Mouse (Mus musculus) adrenal gland (tissue): Measurements from ENCODE around the gene Slc7a6.

Source experiments
- intact Hi-C: fragments of 180-260 bp; cut with DNase I; formaldehyde crosslinking; loops from one replicate; pipeline ENCODE4 v1.15.1; 2025

Slc7a6 gene

DNA sequence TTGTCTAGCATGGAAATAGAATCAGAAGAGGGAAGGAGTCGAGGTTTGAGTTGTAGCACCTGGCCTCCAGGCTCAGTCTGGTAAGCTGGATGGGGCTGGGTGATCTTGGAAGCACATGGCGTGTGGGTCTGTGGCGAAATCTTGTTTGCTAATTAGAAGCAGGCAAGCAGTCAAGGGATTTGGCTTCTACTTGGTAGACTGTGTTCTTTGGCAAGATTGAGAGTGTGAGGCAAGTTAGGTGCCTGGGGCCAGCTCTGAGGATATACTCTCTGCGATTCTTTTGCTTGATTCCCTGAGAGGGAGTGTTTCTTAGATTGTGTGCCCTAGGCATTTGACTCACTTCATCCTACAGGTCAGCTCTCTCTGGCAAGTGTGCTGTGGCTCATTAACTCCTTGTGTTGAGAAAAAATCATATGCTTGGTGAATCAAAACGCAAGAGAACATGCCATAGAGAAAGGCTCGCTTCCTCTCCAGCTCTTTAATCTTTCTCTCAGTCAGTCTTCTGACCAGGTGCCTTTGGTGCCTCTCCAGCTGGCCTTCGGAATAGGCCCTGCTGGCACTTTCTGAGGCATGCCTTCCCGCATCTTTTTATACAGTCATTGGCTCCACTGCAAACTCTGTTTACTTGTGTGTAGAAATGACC lies 17.1 kb downstream of the Slc7a6 start:
- intact Hi-C loops, result no loop called here

DNA sequence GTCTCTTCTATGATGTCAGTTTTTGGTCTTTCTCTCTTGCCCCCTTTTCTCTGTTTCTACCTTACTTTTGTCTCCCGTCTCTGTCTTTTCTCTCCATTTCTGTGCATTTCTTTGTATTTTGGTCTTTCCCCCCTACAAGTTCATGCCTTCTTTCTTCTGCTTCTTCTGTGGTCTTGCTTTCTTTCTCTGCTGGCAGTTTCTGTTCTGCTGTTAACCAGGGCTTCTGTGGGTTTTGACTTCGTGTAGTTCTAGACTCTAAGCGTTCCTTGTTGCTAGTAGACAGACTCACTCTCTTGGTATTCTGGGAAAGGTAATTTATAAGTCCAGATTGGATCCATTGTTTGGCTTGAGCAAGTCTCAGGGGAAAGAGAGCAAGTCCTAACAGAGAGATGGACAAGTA lies 17.7 kb downstream of the Slc7a6 start:
- intact Hi-C loops, result no loop called here

DNA sequence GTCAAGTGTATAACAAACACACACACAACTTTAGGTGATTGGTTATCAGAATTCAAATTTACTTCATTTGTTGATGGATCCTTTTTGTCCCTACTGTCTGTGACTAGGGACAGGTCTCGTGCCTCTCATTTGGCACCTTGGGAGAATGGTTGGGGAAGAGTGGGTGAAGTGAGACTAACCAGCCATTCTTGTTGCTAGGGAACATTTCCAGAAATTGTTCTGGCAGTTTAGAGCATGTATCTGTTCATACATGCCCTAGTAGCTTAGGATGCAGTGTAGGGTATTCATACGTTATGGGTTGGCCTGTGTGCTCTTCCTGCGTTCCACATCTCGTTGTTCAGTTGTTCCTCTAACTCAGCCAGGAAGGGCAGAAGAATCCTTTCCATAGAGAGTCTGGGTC lies 20.5 kb downstream of the Slc7a6 start:
- intact Hi-C loops, result no loop called here

DNA sequence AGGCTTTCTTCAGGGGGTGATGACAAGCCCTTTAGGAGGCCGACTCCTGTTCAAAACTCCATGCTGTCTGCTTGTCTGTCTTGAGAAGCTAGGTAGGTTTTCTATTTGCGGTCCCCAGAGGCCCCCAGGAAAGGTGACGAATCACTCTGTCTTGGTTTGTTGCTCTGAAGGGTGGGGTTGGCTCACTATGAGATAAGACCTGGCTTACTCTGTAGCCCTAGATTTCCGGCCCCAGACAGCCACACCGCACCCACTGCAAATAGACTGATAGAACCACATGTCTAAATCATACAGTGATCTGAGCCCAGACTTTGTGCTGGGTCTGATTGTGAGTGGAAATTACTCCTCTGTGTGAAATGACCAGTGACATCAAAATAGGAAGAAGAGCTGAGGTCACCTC lies 23.0 kb downstream of the Slc7a6 start:
- intact Hi-C loops, result no loop called here

DNA sequence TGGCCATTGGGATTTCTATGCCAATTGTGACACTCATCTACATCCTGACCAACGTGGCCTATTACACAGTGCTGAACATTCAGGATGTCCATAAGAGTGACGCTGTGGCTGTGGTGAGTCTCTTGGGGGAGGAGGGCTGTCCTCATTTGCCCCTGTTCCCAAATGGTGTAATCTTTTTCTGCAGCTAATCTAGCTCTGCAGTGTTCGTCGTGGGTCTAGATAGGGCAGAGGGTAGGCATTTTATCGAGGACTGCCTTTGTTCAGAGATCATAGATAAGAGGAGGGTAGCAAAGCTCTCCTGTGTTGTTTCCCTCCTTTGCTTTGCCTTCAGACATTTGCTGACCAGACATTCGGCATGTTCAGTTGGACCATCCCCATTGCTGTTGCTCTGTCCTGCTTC lies 24.5 kb downstream of the Slc7a6 start:
- intact Hi-C loops, result no loop called here

DNA sequence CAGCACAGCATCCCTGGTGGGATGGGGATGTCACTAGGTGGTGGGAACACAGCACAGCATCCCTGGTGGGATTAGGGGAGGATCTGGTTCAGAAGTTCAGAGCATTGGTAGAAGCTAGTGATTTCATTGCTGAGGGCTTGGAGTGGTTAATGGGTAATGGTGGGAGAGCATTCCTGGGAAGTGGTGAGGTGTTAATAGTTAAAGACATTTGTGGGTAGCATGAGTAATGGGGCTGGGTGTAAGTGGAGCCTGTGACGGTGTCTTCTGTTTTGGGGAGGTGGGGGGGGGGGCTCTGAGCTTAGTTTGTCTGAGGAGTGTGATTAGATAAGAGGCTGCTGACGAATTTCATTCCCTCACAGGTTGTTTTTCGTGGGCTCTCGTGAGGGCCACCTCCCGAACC lies 25.4 kb downstream of the Slc7a6 start:
- intact Hi-C loops, result no loop called here

DNA sequence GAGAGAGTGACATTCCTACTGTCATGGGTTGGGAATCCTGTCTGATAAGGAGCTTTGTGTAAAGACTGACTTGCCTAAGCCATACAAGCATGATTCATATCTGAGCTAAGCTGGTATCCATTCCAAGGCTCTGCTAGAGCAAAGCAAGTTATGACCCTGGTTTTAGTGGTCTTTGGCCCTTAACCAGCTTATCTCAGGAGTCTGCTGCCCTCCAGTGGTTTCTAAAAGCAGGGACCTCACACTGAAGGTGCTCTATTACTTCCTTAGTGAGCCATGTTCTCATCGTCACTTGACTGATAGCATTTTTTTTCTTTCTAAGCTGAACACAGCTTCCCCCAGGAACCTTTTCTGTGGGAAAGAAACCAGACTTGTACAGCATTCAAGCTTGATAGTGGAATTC lies 30.1 kb downstream of the Slc7a6 start:
- intact Hi-C loops, result loop anchor here (2.0 kb wide), 2 partner anchors 34 to 58 kb away; no protein-coding TSS in a partner anchor

DNA sequence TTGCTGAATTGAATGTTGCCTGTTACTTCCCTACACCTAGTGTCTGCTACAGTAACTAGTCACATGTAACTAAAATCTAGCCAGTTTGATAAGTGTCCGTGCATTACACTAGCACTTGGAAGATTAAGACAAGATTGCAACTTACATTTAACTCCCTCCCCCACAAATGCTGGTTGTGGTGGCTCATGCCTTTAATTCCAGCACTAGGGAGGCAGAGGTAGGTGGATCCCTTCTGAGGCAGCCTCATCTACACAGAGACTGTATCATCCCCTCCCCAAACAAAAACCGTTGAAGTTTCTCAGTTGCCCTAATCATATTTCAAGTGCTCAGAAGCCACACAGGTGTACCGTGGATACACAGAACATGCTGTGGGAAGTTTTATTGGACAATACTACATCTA lies 30.9 kb downstream of the Slc7a6 start:
- intact Hi-C loops, result loop anchor here (2.0 kb wide), 2 partner anchors 35 to 59 kb away; no protein-coding TSS in a partner anchor

DNA sequence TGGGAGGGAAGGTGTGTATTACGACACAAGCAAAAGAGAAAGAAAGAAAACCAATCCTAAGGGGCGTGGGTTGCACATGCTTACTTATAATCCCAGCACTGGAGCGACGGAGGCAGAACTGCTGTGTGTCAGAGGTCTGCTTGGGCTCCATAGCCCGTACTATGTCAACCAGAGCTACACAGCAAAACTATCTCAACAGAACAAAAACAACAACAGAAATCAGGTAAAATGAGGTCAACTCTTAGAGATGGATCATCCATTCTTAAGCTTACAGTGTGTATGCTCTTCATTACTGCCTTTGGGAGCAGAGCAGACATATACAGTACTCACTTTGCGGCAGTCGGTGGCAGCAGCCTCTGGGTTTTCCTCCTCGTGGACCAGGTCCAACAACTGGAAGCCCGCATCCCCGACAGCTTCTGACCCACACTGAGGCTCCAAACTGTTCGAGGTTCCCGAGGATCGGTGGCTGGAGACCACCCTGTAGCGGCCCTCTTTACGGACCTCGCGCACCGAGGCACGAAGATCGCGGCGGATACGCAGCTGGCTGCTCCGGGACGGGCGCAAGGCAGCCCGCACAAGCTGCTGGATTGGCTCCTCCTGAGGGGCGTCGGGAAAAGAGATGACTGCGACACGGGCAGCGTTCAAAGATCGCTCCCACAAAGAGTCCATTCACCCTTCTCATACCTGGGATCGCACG lies 41.5 kb downstream of the Slc7a6 start:
- intact Hi-C loops, result no loop called here

DNA sequence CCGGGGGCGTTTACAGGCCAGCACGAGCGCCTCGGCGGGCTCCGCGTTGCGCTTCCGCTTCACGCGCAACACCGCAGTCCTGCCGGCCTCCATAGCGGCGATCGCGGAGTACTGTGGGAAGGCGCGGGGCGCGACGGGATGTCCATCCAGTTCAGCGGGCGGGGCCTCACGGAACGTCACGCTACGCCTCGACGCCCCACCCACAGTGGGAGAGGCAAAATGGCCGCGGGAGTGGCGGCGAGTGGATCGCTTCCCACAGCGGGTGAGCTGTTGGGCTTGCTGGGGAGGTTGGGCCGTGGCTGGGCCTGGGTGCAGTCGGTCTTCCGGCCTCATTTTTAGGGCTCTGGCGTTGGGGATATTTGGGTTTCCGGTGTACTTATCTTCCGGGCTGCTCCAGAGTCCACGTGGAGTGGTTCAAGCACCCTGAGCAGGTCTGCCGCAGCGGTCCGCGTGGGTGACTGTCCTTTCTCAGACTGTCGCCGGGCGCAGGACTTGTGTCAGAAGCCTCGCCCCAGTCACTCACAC lies 42.2 kb downstream of the Slc7a6 start, which contains the start of the genes Slc7a6os and Prmt7:
TSS of gene Slc7a6os (minus strand) at position 115 of the 525 bp plus-strand sequence.
TSS of gene Prmt7 (plus strand) at position 116 of the 525 bp plus-strand sequence.
- intact Hi-C loops, result no loop called here

DNA sequence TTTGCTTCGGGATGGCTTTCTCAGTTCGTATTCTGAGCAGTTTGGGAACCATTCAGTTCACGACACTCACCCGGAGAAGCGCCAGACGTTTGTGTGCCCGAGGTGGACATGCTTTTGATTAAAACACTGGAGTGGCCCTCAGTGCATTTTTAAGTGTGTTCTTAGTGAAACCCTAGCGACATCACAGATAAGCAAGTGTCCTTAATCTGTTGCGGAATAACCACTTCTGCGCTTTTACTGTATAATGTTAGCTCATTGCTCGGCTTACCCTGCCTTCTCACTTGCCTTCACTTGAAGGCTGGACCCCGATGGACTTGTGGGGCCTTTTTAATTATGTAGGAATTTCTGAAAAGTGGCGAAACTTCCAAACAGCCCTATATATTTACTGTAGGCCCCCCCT lies 42.8 kb downstream of the Slc7a6 start:
- intact Hi-C loops, result no loop called here

DNA sequence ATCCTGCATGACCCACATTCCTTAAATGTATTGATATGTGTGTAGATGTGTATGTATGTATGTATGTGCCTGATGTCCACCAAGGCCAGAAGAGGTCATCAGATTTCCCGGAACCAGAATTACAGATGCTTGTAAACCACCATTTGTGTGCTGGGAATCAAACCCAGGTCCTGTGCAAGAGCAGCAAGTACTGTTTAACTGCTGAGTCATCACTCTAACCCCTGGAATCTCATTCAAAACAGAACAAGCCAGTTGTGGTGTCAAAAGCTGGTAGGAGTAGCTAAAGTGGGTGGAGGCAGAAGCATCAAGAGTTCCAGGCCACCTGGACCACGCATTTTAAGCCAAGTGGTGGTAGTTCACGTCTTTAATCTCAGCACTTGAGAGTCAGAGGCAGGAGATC lies 45.3 kb downstream of the Slc7a6 start:
- intact Hi-C loops, result no loop called here

DNA sequence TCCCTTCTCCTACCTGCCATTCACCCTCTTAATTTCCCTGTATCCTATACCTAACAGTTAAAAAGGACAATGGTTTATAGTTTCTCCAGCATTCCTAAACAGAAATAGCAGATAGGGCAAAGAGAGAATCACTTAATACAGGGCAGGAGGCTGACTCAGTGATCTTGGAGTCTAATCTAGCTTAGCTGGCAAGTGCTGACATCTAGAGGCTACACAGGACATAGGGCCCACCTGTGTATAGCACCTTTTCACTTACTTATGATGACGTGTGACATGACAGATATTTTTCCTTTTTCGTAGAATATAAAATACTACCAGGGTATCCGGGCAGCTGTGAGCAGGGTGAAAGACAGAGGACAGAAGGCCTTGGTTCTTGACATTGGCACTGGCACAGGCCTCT lies 51.0 kb downstream of the Slc7a6 start:
- intact Hi-C loops, result no loop called here

DNA sequence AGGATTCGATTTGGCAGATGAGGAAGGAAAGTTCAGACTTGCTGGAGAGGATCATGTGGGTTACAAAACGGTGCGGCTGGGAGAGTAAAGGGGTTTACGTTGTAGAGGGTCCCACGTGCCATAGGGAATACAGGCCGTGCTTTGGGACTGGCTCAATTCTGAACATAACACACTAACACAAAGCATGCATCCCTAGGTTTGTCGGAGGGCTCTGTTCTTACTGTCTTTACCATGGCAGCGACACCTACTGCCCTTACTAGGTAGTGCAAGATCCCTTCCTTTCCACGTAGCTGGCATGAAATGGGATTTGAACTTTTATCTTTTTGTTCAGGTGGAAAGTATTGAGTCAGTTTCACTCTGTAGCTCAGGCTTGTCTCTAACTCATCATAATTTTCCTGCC lies 57.9 kb downstream of the Slc7a6 start:
- intact Hi-C loops, result no loop called here

DNA sequence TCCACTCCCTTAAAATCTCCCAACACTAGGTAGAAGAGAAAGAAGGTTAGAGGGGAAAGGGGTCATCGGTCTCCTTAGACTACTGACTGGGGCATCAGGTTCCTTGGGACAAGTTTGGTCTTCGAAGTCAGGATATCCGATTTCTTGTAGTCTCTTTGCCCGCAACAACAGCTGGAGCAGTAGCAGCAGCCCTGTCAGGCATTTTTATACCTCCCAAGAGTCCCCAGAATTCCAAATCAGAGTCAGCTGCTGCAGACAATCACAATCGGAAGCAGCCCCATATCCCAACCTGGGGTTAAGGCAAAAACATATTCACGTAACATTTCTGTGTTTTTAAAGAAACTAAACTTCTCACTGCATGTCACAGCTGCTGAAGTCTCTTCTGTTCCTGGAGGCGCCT lies 62.9 kb downstream of the Slc7a6 start:
- intact Hi-C loops, result no loop called here

DNA sequence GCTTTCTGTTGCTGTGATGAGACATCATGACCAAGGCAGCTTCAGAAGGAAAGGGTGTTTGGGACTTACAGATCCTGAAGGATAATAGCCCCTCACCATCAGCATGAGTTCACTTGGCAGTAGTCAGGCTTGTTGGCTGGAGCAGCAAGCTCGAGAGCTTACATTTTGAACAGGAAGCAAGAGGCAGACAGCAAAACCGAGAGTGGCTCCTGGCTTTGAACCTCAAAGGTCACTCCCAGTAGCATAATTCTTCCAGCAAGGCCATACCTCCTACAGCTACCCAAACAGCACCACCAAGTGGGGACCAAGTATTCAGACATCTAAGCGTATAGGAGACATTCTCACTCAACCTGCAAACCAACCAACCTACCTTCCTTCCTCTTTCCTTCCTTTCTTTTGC lies 64.1 kb downstream of the Slc7a6 start:
- intact Hi-C loops, result no loop called here

DNA sequence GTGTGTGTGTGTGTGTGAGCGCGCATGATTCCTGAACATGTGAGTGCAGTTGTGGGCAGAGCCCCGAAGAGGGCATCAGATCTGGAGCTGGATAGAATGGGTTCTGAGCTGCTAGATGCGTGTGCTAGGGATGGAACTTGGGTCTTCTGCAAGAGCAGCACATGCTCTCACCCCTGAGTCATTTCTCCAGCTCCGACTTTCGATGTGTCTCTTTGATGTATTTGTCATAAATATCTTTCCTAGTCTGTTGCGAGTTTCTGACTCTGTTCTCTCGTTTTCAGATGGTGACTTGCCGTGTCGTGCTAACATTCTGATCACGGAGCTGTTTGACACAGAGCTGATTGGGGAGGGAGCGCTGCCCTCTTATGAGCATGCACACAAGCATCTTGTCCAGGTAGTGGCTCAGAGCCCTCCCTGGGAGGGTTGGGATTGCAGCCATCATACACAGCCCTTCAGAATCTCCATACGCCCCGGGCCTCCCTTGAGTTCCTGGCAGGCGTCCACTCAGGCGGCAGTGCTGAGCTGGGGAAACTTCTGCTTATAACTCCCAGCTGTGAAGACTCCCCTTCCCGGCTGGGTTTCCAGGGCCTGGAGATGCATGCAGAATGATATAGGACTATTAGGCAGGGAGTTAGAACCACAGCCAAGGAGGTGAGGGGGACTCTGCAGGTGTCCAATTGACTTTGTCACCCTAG lies 66.1 kb downstream of the Slc7a6 start:
- intact Hi-C loops, result no loop called here

DNA sequence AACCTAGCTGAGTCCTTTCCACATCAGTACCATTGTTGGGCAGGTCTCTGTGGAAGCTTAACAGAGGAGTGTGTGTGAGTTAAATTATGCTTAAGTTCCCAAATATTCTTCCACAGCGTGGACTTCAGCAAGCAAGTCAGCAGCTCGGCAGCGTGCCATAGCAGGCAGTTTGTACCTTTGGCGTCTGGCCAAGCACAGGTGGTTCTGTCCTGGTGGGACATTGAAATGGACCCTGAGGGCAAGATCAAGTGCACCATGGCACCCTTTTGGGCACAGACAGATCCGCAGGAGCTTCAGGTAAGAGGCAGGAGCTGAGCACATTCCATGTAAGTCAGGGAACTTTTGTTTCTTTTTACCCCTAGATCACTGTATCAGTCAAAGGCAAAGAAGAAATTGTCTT lies 68.4 kb downstream of the Slc7a6 start:
- intact Hi-C loops, result no loop called here
